Mouse (Mus musculus) mouse trophoblast stem cell (cell line): ENCODE results near the gene Birc7.

Source experiments
- in situ Hi-C, 2 experiments: fragments of 300-500 bp; cut with MseI, MboI; formaldehyde crosslinking; loops; 2 replicates in 1 of 2; 3 replicates in 1 of 2; pipeline ENCODE4 v1.15.1; 2025

Birc7 gene

GRCm38 (mm10) chr2:180928723-180929122, at the start of gene Birc7:
Birc7 (plus strand) TSS chr2:180929023.
- in situ Hi-C loops, result loop anchor here in 1 of 2 experiments (5.0 kb wide), 1 partner anchor 34 kb away; no protein-coding TSS in a partner anchor

GRCm38 (mm10) chr2:180879365-180880067, 49.3 kb upstream of the Birc7 start:
- in situ Hi-C loops, result no loop called here

GRCm38 (mm10) chr2:180881281-180881680, 47.5 kb upstream of the Birc7 start:
- in situ Hi-C loops, result no loop called here

- in situ Hi-C loops, result no loop called here
These were observed 43.6 kb upstream of the Birc7 start for GRCm38 (mm10) chr2:180885270-180885669.

GRCm38 (mm10) chr2:180889271-180889920, 39.4 kb upstream of the Birc7 start:
- in situ Hi-C loops, result no loop called here

GRCm38 (mm10) chr2:180889921-180890280, 38.9 kb upstream of the Birc7 start:
- in situ Hi-C loops, result loop anchor here in 1 of 2 experiments (10.0 kb wide), 1 partner anchor 105 kb away; no protein-coding TSS in a partner anchor

GRCm38 (mm10) chr2:180890422-180891074, 38.3 kb upstream of the Birc7 start:
- in situ Hi-C loops, result loop anchor here in 1 of 2 experiments (10.0 kb wide), 1 partner anchor 106 kb away; no protein-coding TSS in a partner anchor

- in situ Hi-C loops, result loop anchor here in 1 of 2 experiments (10.0 kb wide), 1 partner anchor 106 kb away; no protein-coding TSS in a partner anchor
These were observed 37.6 kb upstream of the Birc7 start for GRCm38 (mm10) chr2:180891075-180891834.

GRCm38 (mm10) chr2:180891835-180892323, 36.9 kb upstream of the Birc7 start:
- in situ Hi-C loops, result loop anchor here in 1 of 2 experiments (10.0 kb wide), 1 partner anchor 107 kb away; no protein-coding TSS in a partner anchor

GRCm38 (mm10) chr2:180892841-180893521, 35.8 kb upstream of the Birc7 start:
- in situ Hi-C loops, result loop anchor here in 1 of 2 experiments (10.0 kb wide), 1 partner anchor 108 kb away; no protein-coding TSS in a partner anchor

GRCm38 (mm10) chr2:180893537-180894028, 35.2 kb upstream of the Birc7 start:
- in situ Hi-C loops, result loop anchor here in 1 of 2 experiments (10.0 kb wide), 1 partner anchor 109 kb away; no protein-coding TSS in a partner anchor

GRCm38 (mm10) chr2:180894029-180894623, 34.7 kb upstream of the Birc7 start:
- in situ Hi-C loops, result loop anchor here in 1 of 2 experiments (10.0 kb wide), 1 partner anchor 109 kb away; no protein-coding TSS in a partner anchor

GRCm38 (mm10) chr2:180894734-180895133, 34.1 kb upstream of the Birc7 start:
- in situ Hi-C loops, result loop anchor here in 1 of 2 experiments (10.0 kb wide), 1 partner anchor 110 kb away; no protein-coding TSS in a partner anchor

GRCm38 (mm10) chr2:180895321-180895720, 33.5 kb upstream of the Birc7 start:
- in situ Hi-C loops, result loop anchor here in 1 of 2 experiments (10.0 kb wide), 1 partner anchor 111 kb away; no protein-coding TSS in a partner anchor

- in situ Hi-C loops, result loop anchor here in 1 of 2 experiments (10.0 kb wide), 1 partner anchor 111 kb away; no protein-coding TSS in a partner anchor
These were observed 32.8 kb upstream of the Birc7 start for GRCm38 (mm10) chr2:180895837-180896525.

- in situ Hi-C loops, result loop anchor here in 1 of 2 experiments (10.0 kb wide), 1 partner anchor 112 kb away; no protein-coding TSS in a partner anchor
These were observed 31.8 kb upstream of the Birc7 start for GRCm38 (mm10) chr2:180896819-180897625.

- in situ Hi-C loops, result loop anchor here in 1 of 2 experiments (10.0 kb wide), 1 partner anchor 113 kb away; no protein-coding TSS in a partner anchor
These were observed 31.0 kb upstream of the Birc7 start for GRCm38 (mm10) chr2:180897857-180898256.

GRCm38 (mm10) chr2:180902086-180902485, 26.7 kb upstream of the Birc7 start:
- in situ Hi-C loops, result no loop called here
